Mouse (Mus musculus) kidney, adult 2 months (tissue): Measurements from ENCODE around the gene Stx8. TPM values are rescaled to one million over a fixed set of nuclear protein-coding genes. Genes with fewer than 3 reads are reported as not detected.
A peak's percentile ranks its signal among the peaks of the same experiment; 100 is the strongest.

Source experiments
- DNase-seq: peaks from one replicate; pipeline ENCODE4 v3.0.0; 2021
- H3K27ac ChIP-seq: fragments of 200-500 bp; 2 replicates; pipeline ENCODE4 v1.5.1; 2012; ENCODE audit warnings: low read depth, low read length, control low read depth, inconsistent platforms; ENCODE audit not compliant: insufficient read depth
- H3K27me3 ChIP-seq: fragments of 200-500 bp; replicated peaks from 2 replicates; pipeline ENCODE4 v1.6.1; 2012; ENCODE audit warnings: mild to moderate bottlenecking, moderate library complexity, low read length, inconsistent platforms; ENCODE audit not compliant: control insufficient read depth, insufficient read depth
- H3K36me3 ChIP-seq: fragments of 200-500 bp; 2 replicates; pipeline ENCODE4 v1.6.1; 2012; ENCODE audit warnings: mild to moderate bottlenecking, moderate library complexity, low read length, inconsistent platforms; ENCODE audit not compliant: control insufficient read depth, insufficient read depth
- H3K4me1 ChIP-seq: fragments of 200-500 bp; 2 replicates; pipeline ENCODE4 v1.6.1; 2011; ENCODE audit warnings: low read length; ENCODE audit not compliant: control insufficient read depth, insufficient read depth
- H3K4me3 ChIP-seq: fragments of 200-500 bp; 2 replicates; pipeline ENCODE4 v1.5.1; 2011; ENCODE audit warnings: mild to moderate bottlenecking, low read depth, low read length, control low read depth; ENCODE audit not compliant: insufficient read depth
- CTCF ChIP-seq: fragments of 200-500 bp; conservative IDR thresholded peaks from 2 replicates; pipeline ENCODE4 v1.5.1; 2011; ENCODE audit warnings: low read depth, mild to moderate bottlenecking, control low read depth, low read length, moderate library complexity, mixed read lengths; ENCODE audit not compliant: insufficient read depth, insufficient read length
- POLR2A ChIP-seq: fragments of 200-500 bp; IDR thresholded peaks from one replicate; pipeline ENCODE4 v1.6.1; 2011; ENCODE audit warnings: low read depth, low read length, control low read depth
- WGBS: fragments of 180-500 bp; shearing (Covaris S2); methylation state at CpG from one replicate; pipeline ENCODE4 v1.1.7; 2018; 5-methylcytosine and 5-hydroxymethylcytosine counted together
- polyA plus RNA-seq: library from polyadenylated mRNA; depleted of rRNA; stranded (reverse); fragments of >200 nt; gene quantifications from 2 replicates; pipeline ENCODE4 v1.2.3, GENCODE M21; 2012

Stx8 gene
- polyA plus RNA-seq, 1 experiment, result 10.7 TPM

GRCm38 (mm10) chr11:67948229-67948628, 17.8 kb upstream of the Stx8 start:
- Histone ChIP-seq H3K36me3 (no peaks in the 10 kb centered on the region), H3K4me3 (no peak overlapping the region), H3K27ac (peak overlapping the region; percentile 45; the same call in 1 of the 2 replicates), H3K4me1 (peaks cover 9% of the 10 kb centered on the region; the same call in 1 of the 2 replicates), H3K27me3 (no peaks in the 10 kb centered on the region)
- peak; percentile 55 for DNase-seq
- WGBS, result 23% methylated on average over 3 of the region's 3 CpGs
- TF ChIP-seq POLR2A (no peak), CTCF (no peak)

- TF ChIP-seq CTCF, result no peak
- no peak for TF ChIP-seq POLR2A
- DNase-seq, result no peak
- Histone ChIP-seq H3K27ac (no peak overlapping the region), H3K4me3 (no peak overlapping the region), H3K27me3 (no peaks in the 10 kb centered on the region), H3K36me3 (no peaks in the 10 kb centered on the region), H3K4me1 (peaks cover 9% of the 10 kb centered on the region; the same call in 1 of the 2 replicates)
- 81% methylated on average over 9 of the region's 9 CpGs for WGBS
Observed at GRCm38 (mm10) chr11:67949475-67949874, 16.5 kb upstream of the Stx8 start.

- Histone ChIP-seq H3K27me3 (no peaks in the 10 kb centered on the region), H3K4me1 (peaks cover 3% of the 10 kb centered on the region; the same call in 1 of the 2 replicates), H3K4me3 (no peak overlapping the region), H3K27ac (no peak overlapping the region), H3K36me3 (no peaks in the 10 kb centered on the region)
- WGBS, result 58% methylated on average over 5 of the region's 5 CpGs
- no peak for DNase-seq
- TF ChIP-seq POLR2A (no peak), CTCF (no peak)
Observed at GRCm38 (mm10) chr11:67953604-67954003, 12.4 kb upstream of the Stx8 start.

DNA sequence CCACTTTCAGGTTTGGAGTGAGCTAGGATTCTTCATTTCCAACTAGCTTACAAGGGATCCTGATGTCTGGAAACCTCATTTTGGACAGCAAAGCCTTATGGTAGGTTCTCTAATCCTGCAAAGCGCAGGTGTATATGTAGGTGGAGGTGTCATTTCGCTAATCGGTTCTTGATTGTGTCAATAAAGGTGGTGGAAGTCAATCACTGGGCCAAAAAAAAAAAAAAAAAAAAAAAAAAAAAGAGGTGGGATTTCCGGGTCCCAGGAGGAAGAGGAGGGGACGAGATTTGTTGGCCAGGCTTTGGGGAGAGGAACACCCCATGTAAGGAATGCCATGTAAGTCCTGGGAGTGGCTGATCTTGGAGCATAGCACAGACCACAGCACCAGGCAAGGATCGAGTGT, 11.6 kb upstream of the Stx8 start:
- no peaks in the 10 kb centered on the region for H3K4me1 ChIP-seq
- no peak for TF ChIP-seq POLR2A
- no peak for TF ChIP-seq CTCF

GRCm38 (mm10) chr11:67964110-67964509, 1.9 kb upstream of the Stx8 start:
- WGBS, result 62% methylated on average over 6 of the region's 6 CpGs
- Histone ChIP-seq H3K36me3 (no peaks in the 10 kb centered on the region), H3K4me3 (no peak overlapping the region), H3K4me1 (peaks cover 3% of the 10 kb centered on the region; the same call in 1 of the 2 replicates), H3K27ac (no peak overlapping the region), H3K27me3 (no peaks in the 10 kb centered on the region)
- TF ChIP-seq CTCF, result peak; percentile 39
- TF ChIP-seq POLR2A, result no peak
- peak; percentile 10 for DNase-seq

More for the DNA sequence above, 11.6 kb upstream of the Stx8 start:
- H3K27me3 ChIP-seq, result no peaks in the 10 kb centered on the region
- no peak overlapping the region for H3K27ac ChIP-seq
- H3K36me3 ChIP-seq, result no peaks in the 10 kb centered on the region
- H3K4me3 ChIP-seq, result no peak overlapping the region
- 95% methylated on average over 6 of the region's 6 CpGs for WGBS
- no peak for DNase-seq

- no peaks in the 10 kb centered on the region for H3K27me3 ChIP-seq
- peak within 1 kb of the TSS; percentile 100 for H3K4me3 ChIP-seq
- DNase-seq, result peak; percentile 94
- WGBS, result 6% methylated on average over 15 of the region's 15 CpGs
- H3K36me3 ChIP-seq, result no peaks in the 10 kb centered on the region
- H3K27ac ChIP-seq, result peak within 1 kb of the TSS; percentile 39
- TF ChIP-seq POLR2A, result no peak
- TF ChIP-seq CTCF, result no peak
- peaks cover 3% of the 10 kb centered on the region; the same call in 1 of the 2 replicates for H3K4me1 ChIP-seq
Observed at GRCm38 (mm10) chr11:67965242-67965883, 630 bp upstream of the Stx8 start, which contains the start of gene Cfap52. Cfap52 (minus strand) TSS chr11:67965651.

DNA sequence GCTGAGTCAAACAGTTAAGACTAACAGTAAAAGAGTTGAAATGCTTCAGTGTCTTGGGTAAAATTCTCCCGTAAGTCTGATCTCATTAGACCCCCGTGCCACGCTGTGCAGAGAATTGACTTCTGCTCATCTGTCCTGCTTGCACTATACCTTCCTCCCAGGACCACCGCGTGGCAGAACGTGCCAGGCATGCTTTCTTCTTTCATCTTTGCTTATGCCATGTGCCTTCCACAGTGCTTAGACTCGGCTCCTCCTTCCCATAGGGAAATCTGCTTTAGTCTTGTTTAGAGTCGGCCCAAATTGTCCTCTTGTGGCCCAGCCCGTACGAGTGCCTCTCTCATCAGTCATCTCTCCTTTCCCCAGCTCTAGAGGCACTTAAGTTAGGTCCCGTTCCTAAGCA, 1.8 kb downstream of the Stx8 start:
- H3K36me3 ChIP-seq, result no peaks in the 10 kb centered on the region
- TF ChIP-seq CTCF (no peak), POLR2A (no peak)
- no peak overlapping the region for H3K4me3 ChIP-seq
- DNase-seq, result no peak
- WGBS, result 66% methylated on average over 11 of the region's 11 CpGs
- H3K27ac ChIP-seq, result no peak overlapping the region
- no peaks in the 10 kb centered on the region for H3K27me3 ChIP-seq
- peaks cover 3% of the 10 kb centered on the region; the same call in 1 of the 2 replicates for H3K4me1 ChIP-seq
